Mouse (Mus musculus): Measurements from ENCODE around the gene Unc93a2. TPM values are rescaled to one million over a fixed set of nuclear protein-coding genes. Genes with fewer than 3 reads are reported as not detected.
"Not testable (repeated sequence)": the region's sequence is repeated elsewhere in the genome, so short reads cannot be mapped to it uniquely, and the experiment has no call there.

Gene Unc93a2
- polyA plus RNA-seq, 1 experiment from 2014 or later: not detected

GRCm38 (mm10) chr17:7352596-7352995, 32.7 kb downstream of the Unc93a2 start, which contains the start of gene Ttll2:
Ttll2 (minus strand) TSS chr17:7352696.
- H3K4me1 ChIP-seq (replicated peaks; ENCODE audit: control insufficient read depth, insufficient read depth, low read length); H3K9me3 ChIP-seq (ENCODE audit: control insufficient read depth, low read length); H3K4me3 ChIP-seq (replicated peaks; ENCODE audit: low read length); H3K27ac ChIP-seq; ATAC-seq (ENCODE audit: low FRiP score); DNase-seq (ENCODE audit: low spot score); H3K9ac ChIP-seq; H3K36me3 ChIP-seq (replicated peaks; ENCODE audit: control insufficient read depth, insufficient read depth); H3K27me3 ChIP-seq (ENCODE audit: control insufficient read depth, insufficient read depth, low read length); H3K4me2 ChIP-seq (replicated peaks): not testable (repeated sequence)
- no CpG with 5 or more reads among the region's 1 CpGs for WGBS

DNA sequence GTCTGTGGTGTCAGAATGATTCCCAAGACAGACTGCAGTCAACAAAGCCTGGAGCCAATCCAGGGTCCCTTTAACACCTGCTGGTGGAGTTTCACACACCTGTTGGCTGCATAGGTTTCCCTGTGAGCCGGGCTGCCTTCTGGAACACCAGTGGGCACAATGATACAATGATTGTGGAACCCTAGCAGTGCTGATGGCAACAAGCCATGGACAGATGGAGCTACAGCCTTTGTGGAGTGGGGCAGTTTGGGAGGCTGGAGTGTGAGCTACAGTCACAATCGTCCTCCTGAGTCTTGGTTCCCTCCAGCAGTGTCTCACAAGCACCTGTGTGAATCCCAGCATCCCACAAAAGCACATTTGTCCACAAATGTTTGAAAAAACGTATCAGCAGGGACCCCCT, 36.5 kb downstream of the Unc93a2 start:
- H3K36me3 ChIP-seq (replicated peaks; ENCODE audit: control insufficient read depth, insufficient read depth); H3K4me2 ChIP-seq (replicated peaks): not testable (repeated sequence)
- WGBS: 55% methylated on average over 2 of the region's 3 CpGs

DNA sequence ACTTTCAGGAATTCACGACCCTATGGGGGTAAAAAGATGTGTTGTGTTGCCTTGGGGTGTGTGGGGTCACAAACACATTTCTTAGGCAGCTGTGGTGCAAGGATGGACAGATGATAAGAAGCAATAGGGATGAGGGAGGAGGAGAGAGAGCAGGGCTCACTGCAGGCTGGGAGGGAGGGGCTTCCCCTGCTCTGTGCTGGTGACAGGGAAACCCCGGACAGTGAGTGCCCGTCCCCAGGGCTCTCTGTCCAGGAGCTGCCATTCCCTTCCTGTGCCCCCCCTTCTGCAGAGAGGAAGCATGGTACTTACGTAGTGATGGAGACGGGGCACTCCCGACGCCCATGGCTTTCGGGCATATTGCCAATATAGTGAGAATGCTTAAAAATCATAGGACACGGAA, 47.9 kb downstream of the Unc93a2 start:
- DNase-seq (ENCODE audit: low spot score); H3K4me2 ChIP-seq (replicated peaks); H3K4me3 ChIP-seq (replicated peaks; ENCODE audit: low read length); H3K36me3 ChIP-seq (replicated peaks; ENCODE audit: control insufficient read depth, insufficient read depth); H3K27ac ChIP-seq; H3K9ac ChIP-seq; H3K9me3 ChIP-seq (ENCODE audit: control insufficient read depth, low read length); H3K4me1 ChIP-seq (replicated peaks; ENCODE audit: control insufficient read depth, insufficient read depth, low read length); H3K27me3 ChIP-seq (ENCODE audit: control insufficient read depth, insufficient read depth, low read length): not testable (repeated sequence)
- 74% methylated on average over 8 of the region's 9 CpGs for WGBS
- 0 out of 2 replicates have a peak, but pooled peaks have one; percentile 31 for ATAC-seq (ENCODE audit: low FRiP score)

More for the DNA sequence above, 36.5 kb downstream of the Unc93a2 start:
- not testable (repeated sequence) for H3K4me1 ChIP-seq (replicated peaks; ENCODE audit: control insufficient read depth, insufficient read depth, low read length); H3K27ac ChIP-seq; H3K27me3 ChIP-seq (ENCODE audit: control insufficient read depth, insufficient read depth, low read length); H3K9ac ChIP-seq; ATAC-seq (ENCODE audit: low FRiP score); DNase-seq (ENCODE audit: low spot score); H3K9me3 ChIP-seq (ENCODE audit: control insufficient read depth, low read length); H3K4me3 ChIP-seq (replicated peaks; ENCODE audit: low read length)

GRCm38 (mm10) chr17:7332745-7333144, 52.5 kb downstream of the Unc93a2 start:
- not testable (repeated sequence) for DNase-seq (ENCODE audit: low spot score); H3K27ac ChIP-seq; H3K4me1 ChIP-seq (replicated peaks; ENCODE audit: control insufficient read depth, insufficient read depth, low read length); H3K9ac ChIP-seq; H3K36me3 ChIP-seq (replicated peaks; ENCODE audit: control insufficient read depth, insufficient read depth); H3K4me3 ChIP-seq (replicated peaks; ENCODE audit: low read length); H3K9me3 ChIP-seq (ENCODE audit: control insufficient read depth, low read length); H3K4me2 ChIP-seq (replicated peaks); ATAC-seq (ENCODE audit: low FRiP score); H3K27me3 ChIP-seq (ENCODE audit: control insufficient read depth, insufficient read depth, low read length)
- 97% methylated on average over 2 of the region's 5 CpGs for WGBS

- DNase-seq (ENCODE audit: low spot score); H3K4me2 ChIP-seq (replicated peaks); ATAC-seq (ENCODE audit: low FRiP score); H3K36me3 ChIP-seq (replicated peaks; ENCODE audit: control insufficient read depth, insufficient read depth); H3K9me3 ChIP-seq (ENCODE audit: control insufficient read depth, low read length); H3K27me3 ChIP-seq (ENCODE audit: control insufficient read depth, insufficient read depth, low read length); H3K27ac ChIP-seq; H3K9ac ChIP-seq; H3K4me3 ChIP-seq (replicated peaks; ENCODE audit: low read length); H3K4me1 ChIP-seq (replicated peaks; ENCODE audit: control insufficient read depth, insufficient read depth, low read length): not testable (repeated sequence)
- 80% methylated on average over 4 of the region's 8 CpGs for WGBS
Observed at GRCm38 (mm10) chr17:7326415-7326814, 58.8 kb downstream of the Unc93a2 start.

- not testable (repeated sequence) for DNase-seq (ENCODE audit: low spot score); H3K9ac ChIP-seq; H3K9me3 ChIP-seq (ENCODE audit: control insufficient read depth, low read length); H3K36me3 ChIP-seq (replicated peaks; ENCODE audit: control insufficient read depth, insufficient read depth); H3K4me1 ChIP-seq (replicated peaks; ENCODE audit: control insufficient read depth, insufficient read depth, low read length); H3K27ac ChIP-seq; ATAC-seq (ENCODE audit: low FRiP score); H3K4me2 ChIP-seq (replicated peaks); H3K4me3 ChIP-seq (replicated peaks; ENCODE audit: low read length); H3K27me3 ChIP-seq (ENCODE audit: control insufficient read depth, insufficient read depth, low read length)
- 95% methylated on average over 3 of the region's 5 CpGs for WGBS
Observed at GRCm38 (mm10) chr17:7324346-7324745, 60.9 kb downstream of the Unc93a2 start, which contains the start of gene Tcp10a. Tcp10a (plus strand) TSS chr17:7324646.

- DNase-seq (ENCODE audit: low spot score); H3K27ac ChIP-seq; H3K27me3 ChIP-seq (ENCODE audit: control insufficient read depth, insufficient read depth, low read length); H3K9me3 ChIP-seq (ENCODE audit: control insufficient read depth, low read length); H3K4me1 ChIP-seq (replicated peaks; ENCODE audit: control insufficient read depth, insufficient read depth, low read length); H3K4me3 ChIP-seq (replicated peaks; ENCODE audit: low read length); ATAC-seq (ENCODE audit: low FRiP score); H3K36me3 ChIP-seq (replicated peaks; ENCODE audit: control insufficient read depth, insufficient read depth); H3K4me2 ChIP-seq (replicated peaks); H3K9ac ChIP-seq: not testable (repeated sequence)
- WGBS: 95% methylated on average over 6 of the region's 6 CpGs
Observed at GRCm38 (mm10) chr17:7319789-7320188, 65.5 kb downstream of the Unc93a2 start.

- 88% methylated on average over 5 of the region's 8 CpGs for WGBS
- H3K9ac ChIP-seq; H3K4me1 ChIP-seq (replicated peaks; ENCODE audit: control insufficient read depth, insufficient read depth, low read length); H3K27ac ChIP-seq; H3K27me3 ChIP-seq (ENCODE audit: control insufficient read depth, insufficient read depth, low read length); H3K9me3 ChIP-seq (ENCODE audit: control insufficient read depth, low read length); H3K4me2 ChIP-seq (replicated peaks); DNase-seq (ENCODE audit: low spot score); H3K36me3 ChIP-seq (replicated peaks; ENCODE audit: control insufficient read depth, insufficient read depth); H3K4me3 ChIP-seq (replicated peaks; ENCODE audit: low read length): not testable (repeated sequence)
- 0 out of 2 replicates have a peak, but pooled peaks have one; percentile 17 for ATAC-seq (ENCODE audit: low FRiP score)
Observed at GRCm38 (mm10) chr17:7315693-7316382, 69.4 kb downstream of the Unc93a2 start.
